Mouse (Mus musculus) C2C12 (cell line): ENCODE data around the gene Pemt. TPM values are rescaled to one million over a fixed set of nuclear protein-coding genes. Genes with fewer than 3 reads are reported as not detected.

ENCODE experiments used
- H3K27me3 ChIP-seq: one replicate; pipeline ENCODE4 v1.6.1; 2011; ENCODE audit not compliant: control insufficient read depth, insufficient read depth, insufficient read length
- H3K36me3 ChIP-seq: one replicate; pipeline ENCODE4 v1.6.1; 2011; ENCODE audit not compliant: control insufficient read depth, insufficient read depth
- H3K4me3 ChIP-seq: one replicate; pipeline ENCODE4 v1.5.1; 2011; ENCODE audit warnings: mild to moderate bottlenecking, control low read depth; ENCODE audit not compliant: poor library complexity, insufficient read depth, severe bottlenecking
- H3K79me2 ChIP-seq: one replicate; pipeline ENCODE4 v1.6.1; 2011; ENCODE audit not compliant: control insufficient read depth, insufficient read depth
- H3K79me3 ChIP-seq: one replicate; pipeline ENCODE4 v1.6.1; 2011; ENCODE audit warnings: low read depth, control low read depth
- H3ac ChIP-seq: one replicate; pipeline ENCODE3; 2011; ENCODE audit warnings: low read depth; ENCODE audit not compliant: control insufficient read depth, insufficient read length
- CEBPB ChIP-seq: IDR thresholded peaks from one replicate; pipeline ENCODE4 v1.6.1; 2011; ENCODE audit warnings: low read depth, mild to moderate bottlenecking, control low read depth, moderate library complexity
- CTCF ChIP-seq: IDR thresholded peaks from one replicate; pipeline ENCODE4 v1.5.1; 2011; ENCODE audit not compliant: control insufficient read depth, insufficient read depth, insufficient read length
- FOSL1 ChIP-seq: IDR thresholded peaks from one replicate; pipeline ENCODE4 v1.8.0; 2011; ENCODE audit warnings: mild to moderate bottlenecking, low read length; ENCODE audit not compliant: poor library complexity, insufficient read depth, severe bottlenecking
- MAX ChIP-seq: IDR thresholded peaks from one replicate; pipeline ENCODE4 v1.6.1; 2011; ENCODE audit warnings: mild to moderate bottlenecking, control low read depth
- MYOD1 ChIP-seq: IDR thresholded peaks from one replicate; pipeline ENCODE4 v1.6.1; 2011; ENCODE audit warnings: low read depth; ENCODE audit not compliant: control insufficient read depth, insufficient read length
- MYOG ChIP-seq: IDR thresholded peaks from one replicate; pipeline ENCODE4 v1.6.1; 2011; ENCODE audit not compliant: control insufficient read depth, insufficient read length; ENCODE audit errors: extremely low read depth
- USF1 ChIP-seq: IDR thresholded peaks from one replicate; pipeline ENCODE4 v1.6.1; 2011; ENCODE audit warnings: low read depth, mild to moderate bottlenecking, control low read depth, moderate library complexity
- polyA plus RNA-seq: library from polyadenylated mRNA; unstranded; fragments of >200 nt; fragmentation: generic; extraction: Trizol; gene quantifications from one replicate; pipeline ENCODE4 v1.2.1, GENCODE M21; 2012; ENCODE audit warnings: missing spikeins

The Pemt gene
- polyA plus RNA-seq, 1 experiment: 16.7 TPM

DNA sequence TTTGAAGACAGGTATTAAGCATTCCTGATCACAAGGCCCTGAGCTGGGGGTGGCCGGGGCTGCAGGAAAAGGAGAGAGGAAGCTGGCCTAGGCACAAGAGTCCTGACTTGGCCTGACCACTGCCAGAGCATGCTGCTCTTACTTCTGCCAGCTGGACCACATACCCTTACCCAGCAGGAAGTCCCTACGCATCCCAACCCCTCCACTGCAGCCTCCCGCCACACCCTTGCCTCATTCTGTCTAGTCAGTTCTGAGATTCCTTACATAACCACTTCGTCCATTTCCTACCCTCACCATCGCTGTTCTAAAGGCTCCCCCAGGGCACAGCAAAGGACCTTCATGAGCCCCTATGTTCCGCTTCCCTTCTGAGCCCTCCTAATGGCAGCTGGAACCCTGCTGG, 12.0 kb downstream of the Pemt start:
- no peaks in the 10 kb centered on the region for H3K36me3 ChIP-seq
- TF ChIP-seq CTCF (no peak), USF1 (no peak), MAX (no peak), MYOG (no peak), CEBPB (no peak), FOSL1 (no peak), MYOD1 (no peak)
- no peaks in the 10 kb centered on the region for H3K27me3 ChIP-seq
- H3K4me3 ChIP-seq: no peak overlapping the region
- H3K79me2 ChIP-seq: no peaks in the 10 kb centered on the region
- H3ac ChIP-seq: no peak overlapping the region
- no peaks in the 10 kb centered on the region for H3K79me3 ChIP-seq

DNA sequence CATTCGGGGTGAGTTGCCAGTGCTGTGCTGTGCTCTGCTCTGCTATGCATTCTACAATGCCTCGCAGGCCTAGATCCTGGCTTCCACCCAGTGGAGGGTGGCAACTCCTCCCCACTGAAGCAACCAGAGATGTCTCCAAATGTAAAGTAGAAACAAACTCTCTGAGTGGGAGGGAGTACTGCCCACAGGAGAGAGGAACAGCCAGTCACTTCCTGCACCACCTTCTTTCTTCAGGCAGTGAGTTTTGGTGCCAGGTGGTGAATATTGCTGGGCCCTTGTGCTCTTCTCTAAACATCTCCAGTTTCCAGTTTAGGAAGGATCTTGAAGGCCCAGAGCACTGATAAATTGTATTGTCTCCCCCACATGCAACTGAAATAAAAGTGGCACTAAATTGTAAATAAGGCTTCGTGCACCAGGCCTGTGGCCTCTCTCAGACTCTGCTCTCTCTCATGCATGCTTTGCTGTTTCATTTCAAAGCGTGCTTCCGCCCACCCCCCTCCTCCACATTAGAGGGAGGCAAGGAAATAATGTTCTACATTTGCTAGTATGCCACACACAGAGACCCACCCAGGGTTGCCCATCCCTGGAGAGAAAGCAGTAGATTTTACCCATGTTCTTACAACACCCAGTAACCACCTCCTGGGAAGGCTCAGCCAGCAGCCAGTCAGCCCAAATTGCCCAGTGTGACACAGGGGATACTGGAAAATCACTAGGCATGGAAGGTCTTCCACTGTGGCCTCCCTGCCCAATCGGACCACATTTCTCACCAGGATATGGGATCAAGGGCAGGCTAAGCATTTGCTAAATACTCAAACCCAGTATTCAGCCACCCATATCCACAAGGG, 13.5 kb downstream of the Pemt start:
- no peaks in the 10 kb centered on the region for H3K27me3 ChIP-seq
- H3K79me3 ChIP-seq: no peaks in the 10 kb centered on the region
- H3K79me2 ChIP-seq: no peaks in the 10 kb centered on the region
- no peak overlapping the region for H3K4me3 ChIP-seq
- TF ChIP-seq CTCF (no peak), CEBPB (no peak), MYOD1 (no peak), MAX (no peak), MYOG (no peak), USF1 (no peak), FOSL1 (no peak)
- H3ac ChIP-seq: no peak overlapping the region
- H3K36me3 ChIP-seq: no peaks in the 10 kb centered on the region

DNA sequence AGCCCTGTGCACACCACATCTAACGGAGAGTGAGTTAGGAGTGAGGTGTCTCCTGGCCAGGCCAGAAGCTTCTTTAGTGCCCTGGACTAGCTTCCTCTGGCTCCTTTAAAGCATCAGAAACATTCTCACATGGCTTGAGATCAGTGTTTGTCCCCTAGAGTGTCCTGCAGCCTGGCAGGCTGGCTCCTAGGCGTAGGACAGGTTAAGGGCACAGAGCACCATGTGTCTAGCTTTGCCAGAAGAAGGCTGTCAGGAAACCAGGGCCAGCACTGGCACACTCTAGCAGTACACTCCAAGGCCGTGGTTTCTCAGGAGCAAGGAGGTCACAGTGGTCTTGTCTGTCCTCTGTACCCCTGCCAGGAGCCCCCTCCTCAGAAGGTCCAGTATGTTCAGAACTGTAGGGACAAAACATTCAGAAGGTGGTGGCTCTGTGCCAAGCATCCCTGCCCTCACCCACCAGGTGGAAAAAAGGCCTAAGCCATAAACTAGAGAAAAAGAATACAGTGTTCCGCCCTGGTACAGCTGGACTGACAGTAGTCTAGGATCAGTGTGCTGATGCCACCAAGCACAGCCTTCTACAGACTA, 15.4 kb downstream of the Pemt start:
- Histone ChIP-seq H3K27me3 (peaks cover 8% of the 10 kb centered on the region), H3K36me3 (no peaks in the 10 kb centered on the region), H3K79me2 (no peaks in the 10 kb centered on the region), H3ac (no peak overlapping the region), H3K79me3 (no peaks in the 10 kb centered on the region), H3K4me3 (no peak overlapping the region)
- TF ChIP-seq FOSL1: no peak
- no peak for TF ChIP-seq MYOG
- TF ChIP-seq USF1: no peak
- TF ChIP-seq CTCF: no peak
- no peak for TF ChIP-seq CEBPB
- no peak for TF ChIP-seq MAX
- TF ChIP-seq MYOD1: no peak

DNA sequence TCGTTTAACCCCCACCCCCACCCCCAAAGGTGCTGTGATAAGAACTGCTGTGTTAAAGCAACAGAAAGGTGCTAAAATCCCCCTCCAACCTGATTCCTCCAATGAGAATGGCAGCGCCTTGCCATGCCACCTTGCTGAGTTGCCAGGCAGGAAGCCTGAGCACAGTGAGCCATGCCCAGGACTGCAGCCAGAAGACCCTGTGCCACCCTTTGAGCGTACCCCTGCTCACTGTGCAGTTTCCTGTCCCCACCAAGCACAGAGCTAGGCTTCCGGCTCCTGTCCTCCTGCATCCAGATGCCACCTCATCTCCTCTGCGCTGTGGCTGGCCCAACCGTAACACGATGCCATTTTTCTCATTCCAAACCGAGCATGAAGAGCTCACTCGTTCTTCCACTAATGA, 16.3 kb downstream of the Pemt start:
- no peak overlapping the region for H3ac ChIP-seq
- no peak for TF ChIP-seq MYOD1
- no peaks in the 10 kb centered on the region for H3K79me2 ChIP-seq
- peaks cover 13% of the 10 kb centered on the region for H3K27me3 ChIP-seq
- no peaks in the 10 kb centered on the region for H3K79me3 ChIP-seq
- H3K4me3 ChIP-seq: no peak overlapping the region
- H3K36me3 ChIP-seq: no peaks in the 10 kb centered on the region

DNA sequence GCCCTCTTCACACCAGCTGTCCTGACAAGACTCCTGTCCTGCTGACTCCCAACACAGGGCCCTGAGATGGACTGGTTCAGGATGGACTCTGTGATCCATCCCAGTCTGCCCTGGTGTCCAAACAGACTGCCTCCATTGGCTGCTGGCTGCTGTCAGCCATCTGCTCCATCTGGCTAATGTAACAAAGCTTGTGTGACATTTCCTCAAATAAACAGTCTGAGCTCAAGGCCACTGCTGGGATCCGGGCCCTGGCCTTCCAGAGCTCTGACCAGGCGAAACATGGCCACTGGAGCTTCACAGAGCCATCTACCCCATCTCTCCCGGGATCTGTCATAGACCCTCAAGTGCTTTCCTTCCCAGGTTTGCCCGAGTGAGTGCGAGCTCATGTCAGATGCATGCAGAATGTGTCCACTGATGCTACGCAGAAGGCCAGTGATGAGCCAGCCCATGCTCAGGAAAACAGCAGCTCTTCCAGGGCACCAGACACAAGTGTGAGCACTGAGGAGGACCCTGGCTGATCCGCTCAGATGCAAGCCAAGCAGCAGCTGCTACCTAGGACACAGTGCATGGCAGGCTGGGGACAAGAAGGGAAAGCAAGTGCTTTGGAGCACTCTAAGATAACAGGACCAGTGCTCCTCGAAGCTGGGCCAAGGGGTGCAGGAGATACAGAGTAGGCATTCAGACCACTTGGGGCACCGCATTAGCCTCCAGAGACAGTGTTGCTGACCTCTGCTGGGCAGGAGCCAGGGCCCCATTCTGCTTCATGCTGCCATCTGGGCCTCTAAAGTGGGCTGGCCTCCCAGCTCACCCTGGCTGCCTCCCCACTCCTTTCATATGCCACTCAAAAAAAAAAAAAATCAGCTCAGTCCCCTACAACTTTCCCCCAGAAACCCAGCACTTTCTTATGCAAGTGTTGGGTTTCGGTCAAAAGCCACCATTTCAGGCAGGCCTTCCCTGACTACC, 18.1 kb downstream of the Pemt start:
- TF ChIP-seq CTCF (no peak), CEBPB (no peak), MYOG (no peak), MAX (no peak), USF1 (no peak), FOSL1 (no peak), MYOD1 (no peak)
- peaks cover 13% of the 10 kb centered on the region for H3K27me3 ChIP-seq
- H3K79me3 ChIP-seq: no peaks in the 10 kb centered on the region
- no peak overlapping the region for H3K4me3 ChIP-seq
- no peak overlapping the region for H3ac ChIP-seq
- no peaks in the 10 kb centered on the region for H3K36me3 ChIP-seq
- H3K79me2 ChIP-seq: no peaks in the 10 kb centered on the region

DNA sequence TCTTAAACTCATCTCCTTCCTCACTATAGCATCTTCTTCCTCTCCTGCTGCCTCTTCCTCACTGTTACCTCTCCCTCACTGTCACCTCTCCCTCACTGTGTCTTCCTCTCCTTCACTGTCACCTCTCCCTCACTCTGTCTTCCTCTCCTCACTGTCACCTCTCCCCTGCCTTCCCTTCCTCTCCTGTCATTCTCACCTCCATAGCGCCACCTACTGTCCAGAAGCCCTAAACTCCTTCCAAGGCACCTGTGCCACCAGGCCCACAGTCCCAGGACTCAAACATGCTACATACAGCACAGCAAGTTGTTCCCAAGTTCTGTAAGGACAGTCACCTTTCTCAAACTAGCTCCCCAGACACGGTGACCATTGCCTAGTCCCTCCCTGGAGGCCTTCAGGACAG, 19.0 kb downstream of the Pemt start:
- peaks cover 13% of the 10 kb centered on the region for H3K27me3 ChIP-seq
- no peak overlapping the region for H3K4me3 ChIP-seq
- no peaks in the 10 kb centered on the region for H3K36me3 ChIP-seq
- H3K79me3 ChIP-seq: no peaks in the 10 kb centered on the region
- TF ChIP-seq CTCF: peak; percentile 48
- no peak for TF ChIP-seq USF1
- no peak for TF ChIP-seq MAX
- TF ChIP-seq CEBPB: no peak
- H3K79me2 ChIP-seq: no peaks in the 10 kb centered on the region
- H3ac ChIP-seq: no peak overlapping the region
